Mouse (Mus musculus) limb, embryonic 14.5 days (tissue): ENCODE results near the gene Fam120b. TPM values are rescaled to one million over a fixed set of nuclear protein-coding genes. Genes with fewer than 3 reads are reported as not detected.

Experiments used
- ATAC-seq: fragments of 200-750 bp; cut with Nextera tagmentation; 2 replicates; pipeline ENCODE4 v1.8.0; 2017; ENCODE audit warnings: low read depth, moderate number of reproducible peaks, moderate TSS enrichment; ENCODE audit not compliant: low FRiP score
- DNase-seq: peaks from one replicate; pipeline ENCODE4 v3.0.0-alpha.2; 2015; ENCODE audit warnings: low spot score
- H3K27ac ChIP-seq: fragments of 300-500 bp; sonication (generic); replicated peaks from 2 replicates; pipeline ENCODE4 v1.5.1; 2014; ENCODE audit warnings: low read depth, mild to moderate bottlenecking, low read length, moderate library complexity, mixed read lengths
- H3K27me3 ChIP-seq: fragments of 300-500 bp; sonication (generic); 2 replicates; pipeline ENCODE4 v1.6.1; 2014; ENCODE audit warnings: low read length, mixed read lengths; ENCODE audit not compliant: control insufficient read depth, insufficient read depth
- H3K36me3 ChIP-seq: fragments of 300-500 bp; sonication (generic); 2 replicates; pipeline ENCODE4 v1.6.1; 2014; ENCODE audit warnings: mild to moderate bottlenecking, low read length, moderate library complexity, mixed read lengths; ENCODE audit not compliant: control insufficient read depth, insufficient read depth
- H3K4me1 ChIP-seq: fragments of 300-500 bp; sonication (generic); 2 replicates; pipeline ENCODE4 v1.6.1; 2014; ENCODE audit warnings: antibody characterized with exemption, low read length, mixed read lengths; ENCODE audit not compliant: control insufficient read depth, insufficient read depth
- H3K4me2 ChIP-seq: fragments of 300-500 bp; sonication (generic); replicated peaks from 2 replicates; pipeline ENCODE4 v1.6.1; 2014; ENCODE audit warnings: low read depth, mild to moderate bottlenecking, low read length, moderate library complexity; ENCODE audit not compliant: severe bottlenecking
- H3K4me3 ChIP-seq: fragments of 300-500 bp; sonication (generic); replicated peaks from 2 replicates; pipeline ENCODE4 v1.5.1; 2014; ENCODE audit warnings: low read length
- H3K9ac ChIP-seq: fragments of 300-500 bp; sonication (generic); 2 replicates; pipeline ENCODE4 v1.6.1; 2014; ENCODE audit warnings: mild to moderate bottlenecking, low read depth, low read length, moderate library complexity; ENCODE audit not compliant: severe bottlenecking
- H3K9me3 ChIP-seq: fragments of 300-500 bp; sonication (generic); 2 replicates; pipeline ENCODE4 v1.6.1; 2016; ENCODE audit warnings: low read length; ENCODE audit not compliant: control insufficient read depth
- POLR2A ChIP-seq: fragments of 200-500 bp; IDR thresholded peaks from 2 replicates; pipeline ENCODE4 v1.8.0; 2012; ENCODE audit warnings: inconsistent platforms, mild to moderate bottlenecking, moderate library complexity, borderline replicate concordance; ENCODE audit not compliant: insufficient read depth, insufficient read length; ENCODE audit errors: extremely low read depth
- WGBS: fragments of 180-500 bp; shearing (Covaris S2); extraction: QIAGEN DNeasy Blood & Tissue Kit; methylation state at CpG from one replicate; pipeline ENCODE4 v1.1.7; 2014; 5-methylcytosine and 5-hydroxymethylcytosine counted together
- polyA plus RNA-seq, 2 experiments: library from polyadenylated mRNA; depleted of rRNA in 1 of 2; stranded (reverse) in 1 of 2; unstranded in 1 of 2; fragments of >200 nt; fragmentation: Nextera tagmentation in 1 of 2; extraction: Ambion mirVana in 1 of 2; gene quantifications; 2 replicates each; pipeline versions ENCODE4 v1.2.1 to v1.2.3; 2012 to 2014

Gene Fam120b
- polyA plus RNA-seq, 2 experiments, result 18.9 to 25.7 TPM

DNA sequence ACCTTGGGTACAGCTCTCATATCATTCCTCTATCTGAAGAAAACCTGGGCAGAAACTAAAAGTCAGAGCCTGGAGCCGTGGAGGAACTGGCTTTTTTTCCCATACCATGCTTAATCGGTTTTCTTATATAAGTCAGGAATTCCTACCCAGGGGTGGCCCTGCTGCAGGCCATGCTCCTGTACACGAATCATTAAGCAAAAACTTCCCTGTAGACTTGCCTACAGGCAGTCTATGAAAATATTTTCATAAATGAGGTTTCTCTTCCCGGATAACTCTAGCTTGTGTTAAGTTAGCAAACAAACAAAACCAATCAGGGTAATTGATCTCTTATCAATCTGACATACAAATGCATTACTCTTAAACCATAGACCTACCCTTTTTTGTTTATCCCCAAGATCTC is 7.1 kb upstream of the Fam120b start:
- H3K4me1 ChIP-seq, result no peaks in the 10 kb centered on the region
- H3K27me3 ChIP-seq, result peaks cover 3% of the 10 kb centered on the region; the same call in 1 of the 2 replicates
- no peaks in the 10 kb centered on the region for H3K9me3 ChIP-seq
- no peaks in the 10 kb centered on the region for H3K36me3 ChIP-seq
- no peak overlapping the region for H3K27ac ChIP-seq
- H3K9ac ChIP-seq, result no peak overlapping the region
- H3K4me3 ChIP-seq, result no peak overlapping the region
- ATAC-seq (no peak), DNase-seq (no peak)
- no peak for TF ChIP-seq POLR2A
- no peak overlapping the region for H3K4me2 ChIP-seq
- 64% methylated on average over 4 of the region's 4 CpGs for WGBS

DNA sequence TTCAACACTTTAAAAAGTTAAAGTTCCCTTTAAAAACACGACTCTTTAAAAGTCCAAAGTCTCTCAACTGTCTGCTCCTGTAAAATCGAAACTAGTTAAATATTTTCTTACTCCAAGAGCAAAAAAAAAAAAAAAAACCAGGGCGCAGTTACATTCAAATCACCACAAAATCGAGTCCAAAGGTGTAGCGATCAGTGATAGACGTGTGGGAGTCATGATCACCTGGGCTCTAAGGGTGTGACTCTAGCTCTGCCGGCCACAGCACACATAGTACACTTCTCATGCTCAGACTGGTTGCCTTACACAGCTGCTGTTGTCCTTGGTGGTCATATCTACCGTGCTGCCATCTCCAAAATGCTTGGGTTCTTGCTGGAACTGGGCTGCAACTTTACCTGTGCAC is 6.6 kb upstream of the Fam120b start:
- TF ChIP-seq POLR2A, result no peak
- no peak for DNase-seq
- Histone ChIP-seq H3K9ac (no peak overlapping the region), H3K4me1 (no peaks in the 10 kb centered on the region), H3K4me2 (no peak overlapping the region), H3K27ac (no peak overlapping the region), H3K9me3 (no peaks in the 10 kb centered on the region), H3K27me3 (peaks cover 8% of the 10 kb centered on the region; the same call in 1 of the 2 replicates), H3K36me3 (no peaks in the 10 kb centered on the region), H3K4me3 (no peak overlapping the region)
- ATAC-seq, result no peak
- 75% methylated on average over 8 of the region's 8 CpGs for WGBS

DNA sequence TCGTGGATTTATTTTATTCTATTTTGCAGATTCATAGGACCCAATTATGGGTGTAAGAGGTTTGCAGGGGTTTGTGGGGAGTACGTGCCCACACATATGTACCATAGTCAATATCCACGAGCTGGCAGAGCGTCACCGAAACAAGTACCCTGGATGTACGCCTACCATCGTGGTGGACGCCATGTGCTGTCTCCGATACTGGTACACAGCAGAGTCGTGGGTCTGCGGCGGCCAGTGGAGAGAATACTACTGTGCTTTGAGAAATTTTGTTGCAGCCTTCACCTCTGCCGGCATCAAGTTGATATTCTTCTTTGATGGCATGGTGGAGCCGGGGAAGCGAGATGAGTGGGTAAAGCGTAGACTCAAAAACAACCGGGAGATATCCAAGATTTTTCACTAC is 5.7 kb downstream of the Fam120b start:
- Histone ChIP-seq H3K4me2 (no peak overlapping the region), H3K9me3 (no peaks in the 10 kb centered on the region), H3K27ac (no peak overlapping the region), H3K9ac (no peak overlapping the region), H3K4me3 (no peak overlapping the region), H3K36me3 (peaks cover 44% of the 10 kb centered on the region), H3K4me1 (peaks cover 11% of the 10 kb centered on the region), H3K27me3 (no peaks in the 10 kb centered on the region)
- DNase-seq (no peak), ATAC-seq (no peak)
- 96% methylated on average over 17 of the region's 17 CpGs for WGBS
- no peak for TF ChIP-seq POLR2A

DNA sequence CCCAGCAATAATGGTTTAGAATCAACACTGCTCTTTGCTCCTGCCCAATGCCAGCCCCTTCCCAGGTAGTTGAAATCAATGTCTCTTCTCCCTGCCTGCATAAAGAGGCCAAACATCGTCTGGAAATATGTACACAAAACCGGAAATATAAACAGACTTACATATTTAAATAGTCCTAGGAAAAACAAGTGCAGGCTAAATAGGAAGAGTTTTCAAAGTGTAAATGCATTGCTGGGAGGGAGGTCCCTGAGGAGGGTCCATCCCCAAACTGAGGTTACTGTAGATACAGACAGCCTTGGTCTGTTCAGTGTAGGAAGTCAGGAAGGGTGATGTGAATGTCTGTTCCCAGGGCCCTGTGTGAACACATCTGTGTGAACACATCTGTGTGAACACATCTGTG is 10.6 kb downstream of the Fam120b start:
- Histone ChIP-seq H3K9me3 (no peaks in the 10 kb centered on the region), H3K27ac (no peak overlapping the region), H3K27me3 (no peaks in the 10 kb centered on the region), H3K9ac (no peak overlapping the region), H3K36me3 (peaks cover 86% of the 10 kb centered on the region), H3K4me2 (no peak overlapping the region), H3K4me3 (no peak overlapping the region), H3K4me1 (no peaks in the 10 kb centered on the region)
- no peak for TF ChIP-seq POLR2A
- DNase-seq (no peak), ATAC-seq (no peak)
- WGBS, result 85% methylated on average over 2 of the region's 2 CpGs

DNA sequence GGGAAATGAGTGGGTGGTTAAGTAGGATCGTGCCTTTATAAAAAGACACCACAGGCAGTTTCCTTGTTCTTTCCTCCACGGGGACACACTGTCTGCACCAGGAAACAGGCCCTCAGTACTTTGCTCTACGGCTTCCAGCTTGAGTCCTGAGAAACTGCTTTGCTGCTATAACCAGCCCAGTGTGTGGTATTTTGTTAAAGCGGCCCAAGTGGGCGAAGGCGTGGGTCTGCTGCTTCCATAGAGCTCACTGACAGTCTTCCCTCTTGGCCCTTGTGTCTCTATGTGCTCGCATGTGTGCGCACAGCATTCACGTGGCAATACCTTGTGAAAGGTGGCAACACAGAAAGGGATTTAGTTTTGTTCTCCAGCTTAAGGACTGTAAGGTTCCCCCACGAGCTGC is 13.3 kb downstream of the Fam120b start:
- Histone ChIP-seq H3K9ac (no peak overlapping the region), H3K36me3 (peaks cover 80% of the 10 kb centered on the region), H3K9me3 (no peaks in the 10 kb centered on the region), H3K4me3 (no peak overlapping the region), H3K4me2 (no peak overlapping the region), H3K27ac (no peak overlapping the region), H3K27me3 (no peaks in the 10 kb centered on the region), H3K4me1 (no peaks in the 10 kb centered on the region)
- DNase-seq (no peak), ATAC-seq (no peak)
- WGBS, result 91% methylated on average over 10 of the region's 10 CpGs
- TF ChIP-seq POLR2A, result no peak

DNA sequence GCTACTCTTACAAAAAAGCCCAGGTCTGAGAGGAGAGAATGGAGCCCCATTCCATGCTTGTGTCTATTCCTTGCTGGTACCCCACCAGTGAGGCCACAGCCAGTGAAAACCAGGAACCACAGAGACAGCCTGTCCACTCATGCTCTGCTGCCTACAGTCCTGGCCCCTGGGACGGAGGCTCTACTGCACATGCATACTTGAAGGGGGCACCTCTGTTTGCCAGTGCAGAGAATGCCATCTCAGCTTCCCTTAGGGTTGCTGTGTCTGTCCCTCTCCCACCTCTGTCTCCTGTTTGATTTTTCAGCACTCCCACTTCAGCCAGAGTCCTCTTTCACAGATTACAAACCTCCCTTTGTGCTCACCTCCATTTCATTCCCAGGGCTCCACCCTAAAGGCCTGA is 14.9 kb downstream of the Fam120b start:
- peaks cover 85% of the 10 kb centered on the region for H3K36me3 ChIP-seq
- no peaks in the 10 kb centered on the region for H3K9me3 ChIP-seq
- no peak for ATAC-seq

More for the DNA sequence above, 14.9 kb downstream of the Fam120b start:
- 88% methylated on average over 1 of the region's 1 CpGs for WGBS
- H3K4me3 ChIP-seq, result no peak overlapping the region
- no peak overlapping the region for H3K9ac ChIP-seq
- DNase-seq, result no peak
- H3K27me3 ChIP-seq, result no peaks in the 10 kb centered on the region
- no peak overlapping the region for H3K4me2 ChIP-seq
- TF ChIP-seq POLR2A, result no peak
- H3K4me1 ChIP-seq, result no peaks in the 10 kb centered on the region
- H3K27ac ChIP-seq, result no peak overlapping the region
